Mouse (Mus musculus) cerebellum, adult 2 months (tissue): ENCODE measurements around the gene Epb41. TPM values are rescaled to one million over a fixed set of nuclear protein-coding genes. Genes with fewer than 3 reads are reported as not detected.

Experiments
- DNase-seq, 2 experiments: peaks; one replicate each; pipeline ENCODE4 v3.0.0; 2021
- H3K27ac ChIP-seq: fragments of 200-500 bp; 2 replicates; pipeline ENCODE4 v1.5.1; 2012; ENCODE audit warnings: low read length, control low read depth, inconsistent platforms; ENCODE audit not compliant: insufficient read depth
- H3K27me3 ChIP-seq: fragments of 200-500 bp; 2 replicates; pipeline ENCODE4 v1.6.1; 2012; ENCODE audit warnings: inconsistent platforms, mild to moderate bottlenecking, low read length, moderate library complexity; ENCODE audit not compliant: control insufficient read depth, insufficient read depth
- H3K4me1 ChIP-seq: fragments of 200-500 bp; 2 replicates; pipeline ENCODE4 v1.6.1; 2011; ENCODE audit warnings: low read length; ENCODE audit not compliant: control insufficient read depth, insufficient read depth
- H3K4me3 ChIP-seq: fragments of 200-500 bp; replicated peaks from 2 replicates; pipeline ENCODE3; 2011; ENCODE audit warnings: mild to moderate bottlenecking, low read depth, low read length, control low read depth; ENCODE audit not compliant: insufficient read depth
- CTCF ChIP-seq: fragments of 200-500 bp; IDR thresholded peaks from 2 replicates; pipeline ENCODE4 v1.5.1; 2011; ENCODE audit warnings: low read depth, mild to moderate bottlenecking, control low read depth, low read length, moderate library complexity, borderline replicate concordance; ENCODE audit not compliant: insufficient read depth
- POLR2A ChIP-seq: fragments of 200-500 bp; IDR thresholded peaks from 2 replicates; pipeline ENCODE4 v1.6.1; 2011; ENCODE audit warnings: low read length, control low read depth, borderline replicate concordance; ENCODE audit not compliant: insufficient read depth
- WGBS: fragments of 180-500 bp; shearing (Covaris S2); methylation state at CpG from one replicate; pipeline ENCODE4 v1.1.7; 2018; 5-methylcytosine and 5-hydroxymethylcytosine counted together
- polyA plus RNA-seq: library from polyadenylated mRNA; depleted of rRNA; stranded (reverse); fragments of >200 nt; gene quantifications from 2 replicates; pipeline ENCODE4 v1.2.3, GENCODE M21; 2012

Gene Epb41
- polyA plus RNA-seq, 1 experiment: 174 TPM

- Histone ChIP-seq H3K27me3 (no peaks in the 10 kb centered on the region), H3K4me3 (no peak overlapping the region), H3K4me1 (no peaks in the 10 kb centered on the region), H3K27ac (no peak overlapping the region)
- DNase-seq: no peak
- no peak for TF ChIP-seq POLR2A
- TF ChIP-seq CTCF: no peak
- WGBS: 11% methylated on average over 31 of the region's 31 CpGs
Measured at GRCm38 (mm10) chr4:131914891-131915469, 160.1 kb downstream of the Epb41 start.

DNA sequence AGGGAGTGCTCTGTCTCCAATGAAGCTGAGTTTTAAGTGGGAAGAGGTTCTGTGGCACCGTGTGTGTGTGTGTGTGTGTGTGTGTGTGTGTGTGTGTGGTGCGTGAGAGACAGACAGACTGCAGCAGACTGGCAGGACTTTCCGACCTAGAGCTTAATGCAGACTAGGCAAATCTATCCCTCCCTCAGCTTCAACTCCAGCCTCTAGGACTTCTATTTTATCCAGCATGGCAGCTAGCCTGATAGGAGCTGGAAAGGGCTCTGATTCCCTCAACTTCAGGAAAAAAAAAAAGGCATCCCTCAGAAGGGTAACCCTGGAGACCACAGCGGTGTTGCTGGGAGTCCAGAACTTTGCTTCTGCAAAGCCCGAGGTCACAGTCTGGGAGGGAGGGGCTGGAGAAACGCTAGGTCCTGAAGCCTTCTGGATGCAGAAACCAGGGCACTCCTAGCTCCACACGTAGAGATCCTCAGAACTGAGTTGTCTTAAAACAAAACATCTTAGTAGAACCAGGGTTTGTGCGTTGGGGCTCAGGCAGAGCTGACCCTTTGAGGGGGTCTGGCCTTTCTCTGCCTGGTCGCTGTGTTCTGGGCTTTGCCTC lies 161.0 kb downstream of the Epb41 start:
- Histone ChIP-seq H3K4me3 (no peak overlapping the region), H3K27me3 (no peaks in the 10 kb centered on the region), H3K4me1 (no peaks in the 10 kb centered on the region), H3K27ac (no peak overlapping the region)
- DNase-seq: no peak
- 57% methylated on average over 9 of the region's 9 CpGs for whole genome bisulfite sequencing
- no peak for TF ChIP-seq POLR2A

GRCm38 (mm10) chr4:131913526-131913925 lies 161.6 kb downstream of the Epb41 start:
- no peaks in the 10 kb centered on the region for H3K27me3 ChIP-seq
- H3K27ac ChIP-seq: no peak overlapping the region
- DNase-seq: no peak
- no peaks in the 10 kb centered on the region for H3K4me1 ChIP-seq
- 76% methylated on average over 10 of the region's 10 CpGs for WGBS
- no peak overlapping the region for H3K4me3 ChIP-seq
- TF ChIP-seq POLR2A (no peak), CTCF (no peak)

- WGBS: 54% methylated on average over 5 of the region's 5 CpGs
- no peak overlapping the region for H3K4me3 ChIP-seq
- no peaks in the 10 kb centered on the region for H3K4me1 ChIP-seq
- no peak overlapping the region for H3K27ac ChIP-seq
- H3K27me3 ChIP-seq: no peaks in the 10 kb centered on the region
- DNase-seq: no peak
- TF ChIP-seq POLR2A: no peak
- TF ChIP-seq CTCF: no peak
Measured at GRCm38 (mm10) chr4:131911521-131911920, 163.6 kb downstream of the Epb41 start.

DNA sequence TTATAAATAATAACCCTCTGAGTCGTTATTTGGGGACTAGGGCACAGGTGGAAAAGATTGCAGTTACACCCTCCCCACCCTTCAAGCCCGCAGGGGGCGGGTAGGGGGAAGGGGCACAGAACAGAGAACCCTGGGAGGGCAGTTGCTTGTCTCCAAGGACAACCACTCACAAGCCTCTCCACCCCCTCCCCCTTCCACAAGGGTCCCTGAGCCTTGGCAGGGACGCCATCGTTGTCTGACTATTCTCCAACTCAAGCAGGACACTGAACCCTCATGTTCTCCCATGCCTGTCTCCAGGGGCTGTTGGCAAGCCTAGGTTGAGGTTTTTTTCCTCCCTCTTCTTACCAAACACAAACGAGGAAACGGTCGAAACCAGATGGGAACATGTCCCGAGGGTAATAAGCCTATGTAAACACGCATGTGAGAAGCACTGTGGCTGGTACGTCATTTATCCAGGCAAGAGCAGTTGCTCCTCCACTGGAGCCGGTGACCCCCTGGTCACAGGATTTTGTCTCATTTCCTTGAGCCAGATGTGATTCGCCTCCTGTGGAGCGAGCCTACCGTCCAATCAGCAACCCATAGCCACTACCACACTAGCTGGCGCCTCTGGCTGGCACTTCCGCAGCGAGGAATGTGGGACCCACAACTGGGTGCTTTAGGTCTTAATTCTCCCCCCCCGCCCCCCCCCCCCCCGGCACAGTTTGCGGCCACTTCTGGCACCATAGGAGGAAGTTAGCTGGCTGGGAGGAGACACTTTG lies 164.7 kb downstream of the Epb41 start:
- TF ChIP-seq CTCF (no peak), POLR2A (no peak)

GRCm38 (mm10) chr4:131907912-131908311 lies 167.2 kb downstream of the Epb41 start:
- no peaks in the 10 kb centered on the region for H3K27me3 ChIP-seq
- no peak overlapping the region for H3K27ac ChIP-seq
- no peaks in the 10 kb centered on the region for H3K4me1 ChIP-seq
- WGBS: 97% methylated on average over 3 of the region's 3 CpGs
- no peak overlapping the region for H3K4me3 ChIP-seq
- no peak for TF ChIP-seq CTCF
- TF ChIP-seq POLR2A: no peak
- DNase-seq: no peak

More for the DNA sequence above, 164.7 kb downstream of the Epb41 start:
- DNase-seq: no peak
- Histone ChIP-seq H3K27me3 (no peaks in the 10 kb centered on the region), H3K4me3 (no peak overlapping the region), H3K4me1 (no peaks in the 10 kb centered on the region), H3K27ac (no peak overlapping the region)
- WGBS: 17% methylated on average over 18 of the region's 21 CpGs

GRCm38 (mm10) chr4:131906423-131906822 lies 168.7 kb downstream of the Epb41 start:
- Histone ChIP-seq H3K27ac (no peak overlapping the region), H3K4me1 (no peaks in the 10 kb centered on the region), H3K4me3 (no peak overlapping the region), H3K27me3 (no peaks in the 10 kb centered on the region)
- DNase-seq: no peak
- WGBS: 63% methylated on average over 6 of the region's 6 CpGs
- TF ChIP-seq CTCF (no peak), POLR2A (no peak)

DNA sequence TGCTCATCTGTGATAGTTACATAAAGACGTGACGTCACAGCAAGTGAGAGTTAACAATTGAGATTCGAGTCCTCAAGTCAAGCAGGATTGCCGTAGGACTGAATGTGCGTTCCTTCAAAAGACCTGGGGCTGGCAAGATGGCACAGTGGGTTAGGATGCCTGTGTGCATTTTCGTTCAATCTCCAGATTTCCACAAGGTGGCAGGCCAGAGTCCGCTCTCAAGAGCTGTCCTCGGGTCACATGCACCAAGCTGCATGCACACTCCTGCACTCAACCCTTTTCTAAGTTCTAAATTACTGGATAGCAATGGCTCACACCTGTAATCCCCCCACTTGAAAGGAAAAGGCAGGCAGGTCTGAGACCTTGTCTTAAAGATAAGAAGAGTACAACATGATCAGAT lies 170.6 kb downstream of the Epb41 start:
- H3K4me1 ChIP-seq: peaks cover 1% of the 10 kb centered on the region; the same call in 1 of the 2 replicates
- no peak for DNase-seq
- 47% methylated on average over 8 of the region's 8 CpGs for WGBS
- TF ChIP-seq POLR2A (no peak), CTCF (peak; percentile 67)
- H3K27ac ChIP-seq: no peak overlapping the region
- no peak overlapping the region for H3K4me3 ChIP-seq
- no peaks in the 10 kb centered on the region for H3K27me3 ChIP-seq
